Mouse (Mus musculus) hindbrain, postnatal 0 days (tissue): ENCODE data around the gene Gm49510. TPM values are rescaled to one million over a fixed set of nuclear protein-coding genes. Genes with fewer than 3 reads are reported as not detected.

Experiments
- ATAC-seq: fragments of 200-750 bp; cut with Nextera tagmentation; 2 replicates; pipeline ENCODE4 v1.8.0; 2017; ENCODE audit warnings: mild to moderate bottlenecking, moderate TSS enrichment, moderate library complexity
- DNase-seq: peaks from one replicate; pipeline ENCODE4 v3.0.0-alpha.2; 2015; ENCODE audit warnings: low spot score
- H3K27ac ChIP-seq: fragments of 300-500 bp; sonication (generic); 2 replicates; pipeline ENCODE4 v1.5.1; 2014; ENCODE audit warnings: mild to moderate bottlenecking
- H3K27me3 ChIP-seq: fragments of 300-500 bp; sonication (generic); 2 replicates; pipeline ENCODE4 v1.6.1; 2014; ENCODE audit warnings: low read length, mixed read lengths; ENCODE audit not compliant: insufficient read depth
- H3K36me3 ChIP-seq: fragments of 300-500 bp; sonication (generic); 2 replicates; pipeline ENCODE4 v1.6.1; 2014; ENCODE audit warnings: low read length, mixed read lengths; ENCODE audit not compliant: insufficient read depth
- H3K4me1 ChIP-seq: fragments of 300-500 bp; sonication (generic); 2 replicates; pipeline ENCODE4 v1.6.1; 2014; ENCODE audit warnings: antibody characterized with exemption, low read length, mixed read lengths; ENCODE audit not compliant: insufficient read depth
- H3K4me2 ChIP-seq: fragments of 300-500 bp; sonication (generic); 2 replicates; pipeline ENCODE4 v1.6.1; 2014; ENCODE audit warnings: low read depth, mild to moderate bottlenecking, low read length, moderate library complexity, mixed read lengths
- H3K4me3 ChIP-seq: fragments of 300-500 bp; sonication (generic); 2 replicates; pipeline ENCODE4 v1.5.1; 2014; ENCODE audit warnings: low read length
- H3K9ac ChIP-seq: fragments of 300-500 bp; sonication (generic); replicated peaks from 2 replicates; pipeline ENCODE4 v1.6.1; 2014; ENCODE audit warnings: mild to moderate bottlenecking, low read length, moderate library complexity, mixed read lengths
- H3K9me3 ChIP-seq: fragments of 300-500 bp; sonication (generic); 2 replicates; pipeline ENCODE4 v1.6.1; 2016; ENCODE audit warnings: low read length, mixed read lengths
- CTCF ChIP-seq: IDR thresholded peaks from 2 replicates; pipeline ENCODE4 v1.5.1; 2016; ENCODE audit warnings: antibody characterized with exemption, control low read depth, low read depth
- WGBS: fragments of 180-500 bp; shearing (Covaris S2); extraction: QIAGEN DNeasy Blood & Tissue Kit; methylation state at CpG from one replicate; pipeline ENCODE4 v1.1.7; 2014; 5-methylcytosine and 5-hydroxymethylcytosine counted together
- polyA plus RNA-seq: library from polyadenylated mRNA; unstranded; fragments of >200 nt; fragmentation: Nextera tagmentation; extraction: Ambion mirVana; gene quantifications from 2 replicates; pipeline ENCODE4 v1.2.1, GENCODE M21; 2015
- total RNA-seq: library from RNA; depleted of rRNA; stranded (reverse); fragments of >200 nt; gene quantifications from 2 replicates; pipeline ENCODE4 v1.2.3, GENCODE M21; 2014

Gene Gm49510
- total and polyA plus RNA-seq, 2 experiments from 2014 or later = not detected

DNA sequence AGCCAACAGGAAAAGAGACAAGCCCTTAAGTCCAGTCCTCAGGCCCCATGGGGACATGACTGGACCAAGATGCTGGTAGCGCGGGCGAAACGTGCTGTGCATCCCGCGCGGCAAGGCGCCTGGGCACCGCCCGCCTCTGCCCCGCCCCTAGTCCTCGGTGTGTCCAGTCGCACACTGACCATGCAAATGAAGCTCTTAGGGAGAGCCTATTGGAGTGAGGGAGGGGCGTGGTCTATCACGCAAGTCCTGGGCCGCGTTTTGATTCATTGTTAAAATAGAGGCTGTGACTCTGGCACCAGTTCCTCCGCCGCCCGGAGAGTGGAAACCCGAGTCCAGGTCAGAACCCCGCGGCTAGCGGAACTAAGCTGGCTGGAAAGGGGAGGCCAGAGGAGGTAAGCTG, 48.2 kb downstream of the Gm49510 start, which contains the start of gene Triobp:
Gene Triobp, plus strand, starts transcription at position 68 of the 400 bp plus-strand sequence.
- no peaks in the 10 kb centered on the region for H3K36me3 ChIP-seq
- TF ChIP-seq CTCF = no peak
- ATAC-seq (peak; percentile 97), DNase-seq (peak; percentile 96)
- peak within 1 kb of the TSS; percentile 74 for H3K4me2 ChIP-seq
- H3K9ac ChIP-seq = peak within 1 kb of the TSS; percentile 64
- H3K9me3 ChIP-seq = no peaks in the 10 kb centered on the region
- peak within 1 kb of the TSS; percentile 61 for H3K4me3 ChIP-seq
- no peaks in the 10 kb centered on the region for H3K27me3 ChIP-seq
- peak within 1 kb of the TSS; percentile 82 for H3K27ac ChIP-seq
- H3K4me1 ChIP-seq = peaks cover 5% of the 10 kb centered on the region; the same call in 1 of the 2 replicates
- 0% methylated on average over 24 of the region's 24 CpGs for WGBS

- H3K36me3 ChIP-seq = no peaks in the 10 kb centered on the region
- no peaks in the 10 kb centered on the region for H3K27me3 ChIP-seq
- peak overlapping the region; percentile 64 for H3K9ac ChIP-seq
- ATAC-seq = peak; percentile 36; the same call in 1 of the 2 replicates
- 1% methylated on average over 11 of the region's 11 CpGs for WGBS
- H3K4me1 ChIP-seq = peaks cover 5% of the 10 kb centered on the region; the same call in 1 of the 2 replicates
- DNase-seq = no peak
- TF ChIP-seq CTCF = no peak
- H3K9me3 ChIP-seq = no peaks in the 10 kb centered on the region
- H3K4me2 ChIP-seq = peak overlapping the region; percentile 74
- H3K27ac ChIP-seq = peak overlapping the region; percentile 82
- peak overlapping the region; percentile 61 for H3K4me3 ChIP-seq
Observed at GRCm38 (mm10) chr15:78948152-78948725, 48.8 kb downstream of the Gm49510 start.

GRCm38 (mm10) chr15:78948883-78949282, 49.4 kb downstream of the Gm49510 start:
- Histone ChIP-seq H3K4me2 (peak overlapping the region; percentile 74), H3K27ac (no peak overlapping the region), H3K36me3 (no peaks in the 10 kb centered on the region), H3K9ac (no peak overlapping the region), H3K4me3 (peak overlapping the region; percentile 61; the same call in 1 of the 2 replicates), H3K4me1 (peaks cover 5% of the 10 kb centered on the region; the same call in 1 of the 2 replicates), H3K27me3 (no peaks in the 10 kb centered on the region), H3K9me3 (no peaks in the 10 kb centered on the region)
- WGBS = 94% methylated on average over 3 of the region's 3 CpGs
- DNase-seq = no peak
- no peak for ATAC-seq
- no peak for TF ChIP-seq CTCF

- Histone ChIP-seq H3K4me1 (no peaks in the 10 kb centered on the region), H3K4me3 (no peak overlapping the region), H3K4me2 (no peak overlapping the region), H3K36me3 (peaks cover 22% of the 10 kb centered on the region), H3K9ac (no peak overlapping the region), H3K9me3 (no peaks in the 10 kb centered on the region), H3K27me3 (no peaks in the 10 kb centered on the region), H3K27ac (no peak overlapping the region)
- peak; percentile 24; the same call in 1 of the 2 replicates for TF ChIP-seq CTCF
- ATAC-seq (no peak), DNase-seq (no peak)
- 72% methylated on average over 3 of the region's 3 CpGs for WGBS
Observed at GRCm38 (mm10) chr15:78955663-78956062, 56.2 kb downstream of the Gm49510 start.

GRCm38 (mm10) chr15:78956351-78956750, 56.9 kb downstream of the Gm49510 start:
- Histone ChIP-seq H3K27me3 (no peaks in the 10 kb centered on the region), H3K27ac (no peak overlapping the region), H3K4me1 (no peaks in the 10 kb centered on the region), H3K4me3 (no peak overlapping the region), H3K9me3 (no peaks in the 10 kb centered on the region), H3K4me2 (no peak overlapping the region), H3K36me3 (peaks cover 25% of the 10 kb centered on the region), H3K9ac (no peak overlapping the region)
- TF ChIP-seq CTCF = peak; percentile 52
- peak; percentile 17 for DNase-seq
- 98% methylated on average over 4 of the region's 4 CpGs for WGBS
- ATAC-seq = no peak

DNA sequence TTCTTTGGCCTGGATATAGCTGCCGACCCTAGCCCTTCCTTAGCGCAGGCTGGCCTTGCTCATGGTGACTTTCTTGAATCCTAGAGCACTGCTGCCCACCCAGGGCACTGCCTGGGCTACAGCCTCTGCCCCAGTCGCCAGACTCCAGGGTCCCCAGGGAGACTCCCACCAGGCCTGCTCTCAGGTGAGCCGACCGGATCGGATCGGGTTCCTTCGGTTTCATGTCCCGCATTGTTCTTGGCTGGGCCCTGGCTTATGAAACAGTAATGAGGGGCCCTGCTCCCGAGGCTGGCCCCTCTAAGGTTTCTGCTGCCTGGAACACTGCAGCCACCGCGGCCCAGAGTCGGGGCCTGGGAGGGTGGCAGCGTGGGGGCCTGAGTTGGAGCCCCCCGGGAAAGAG, 57.6 kb downstream of the Gm49510 start:
- TF ChIP-seq CTCF = no peak
- WGBS = 81% methylated on average over 15 of the region's 15 CpGs
- Histone ChIP-seq H3K36me3 (peaks cover 25% of the 10 kb centered on the region), H3K4me2 (no peak overlapping the region), H3K9ac (no peak overlapping the region), H3K4me3 (no peak overlapping the region), H3K27ac (no peak overlapping the region), H3K27me3 (no peaks in the 10 kb centered on the region), H3K4me1 (no peaks in the 10 kb centered on the region), H3K9me3 (no peaks in the 10 kb centered on the region)
- ATAC-seq = no peak
- no peak for DNase-seq

DNA sequence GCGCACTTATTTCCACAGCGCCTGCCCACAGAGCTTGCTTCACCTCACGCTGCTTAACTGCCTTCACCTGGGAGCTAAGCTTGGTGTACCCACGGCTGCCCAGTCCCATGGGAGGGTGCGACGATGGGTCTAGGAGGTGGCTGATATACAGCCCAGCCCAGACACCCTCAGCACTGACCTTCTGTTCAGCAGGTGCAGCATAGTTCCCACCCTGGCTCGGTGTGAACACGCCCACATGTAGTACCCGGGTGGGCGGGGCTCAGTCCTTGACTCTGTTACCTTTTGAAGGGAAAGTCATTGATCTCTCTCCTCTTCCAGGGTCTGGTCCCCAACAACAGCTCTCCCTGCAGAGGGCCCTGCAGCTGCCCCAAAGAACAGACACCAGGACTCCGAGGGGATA, 60.1 kb downstream of the Gm49510 start:
- Histone ChIP-seq H3K4me3 (no peak overlapping the region), H3K4me1 (no peaks in the 10 kb centered on the region), H3K27ac (no peak overlapping the region), H3K4me2 (no peak overlapping the region), H3K9ac (no peak overlapping the region), H3K36me3 (peaks cover 23% of the 10 kb centered on the region), H3K9me3 (no peaks in the 10 kb centered on the region), H3K27me3 (no peaks in the 10 kb centered on the region)
- DNase-seq (no peak), ATAC-seq (no peak)
- WGBS = 92% methylated on average over 11 of the region's 11 CpGs
- no peak for TF ChIP-seq CTCF
